In genomic region chr7:110626186-110627098, GRCm38 (mm10) we compare ENCODE assay signal across 9 mouse cellular contexts. TPM values are rescaled to one million over a fixed set of nuclear protein-coding genes. Genes with fewer than 3 reads are reported as not detected.
DNase-seq lines count a peak whose midpoint lies in the region; ATAC-seq lines count a peak whose summit lies in the region.
"Had no signal": no experiment of that assay in that cellular context is flagged by ENCODE, and none has a peak within 500 bp of the region (broad histone marks: within the 10 kb centered on the region; RNA-seq: fewer than 3 reads in every experiment).

No protein-coding gene starts in this region.

- H3K4me2 ChIP-seq in lung, embryonic 16.5 days (ENCODE audit: low read depth, low read length), result peak overlapping the region; percentile 99
- H3K4me2 ChIP-seq in limb, embryonic 13.5 days (replicated peaks), result peak overlapping the region; percentile 71
- peak overlapping the region; percentile 48 for H3K4me2 ChIP-seq in stomach, embryonic 14.5 days (replicated peaks; ENCODE audit: low read depth, low read length)

- H3K9ac ChIP-seq in lung, embryonic 16.5 days (ENCODE audit: low read length), result no peak overlapping the region
- H3K9ac ChIP-seq in limb, embryonic 13.5 days, result no peak overlapping the region
- H3K9ac ChIP-seq in stomach, embryonic 14.5 days (replicated peaks; ENCODE audit: low read depth, low read length), result no peak overlapping the region

- no peak overlapping the region for H3K27ac ChIP-seq in lung, embryonic 16.5 days (ENCODE audit: low read length)
- H3K27ac ChIP-seq in hindbrain, embryonic 10.5 days, result no peak overlapping the region
- no peak overlapping the region for H3K27ac ChIP-seq in limb, embryonic 13.5 days
- H3K27ac ChIP-seq in stomach, embryonic 14.5 days (ENCODE audit: low read length), result no peak overlapping the region

- 12% methylated on average over 28 of the region's 28 CpGs for WGBS in lung, embryonic 16.5 days
- WGBS in hindbrain, embryonic 10.5 days, result 4% methylated on average over 28 of the region's 28 CpGs
- 2% methylated on average over 28 of the region's 28 CpGs for WGBS in limb, embryonic 13.5 days
- 6% methylated on average over 28 of the region's 28 CpGs for WGBS in stomach, embryonic 14.5 days

- H3K9me3 ChIP-seq in lung, embryonic 16.5 days (ENCODE audit: control insufficient read depth, low read length), result no peaks in the 10 kb centered on the region
- H3K9me3 ChIP-seq in hindbrain, embryonic 10.5 days, result no peaks in the 10 kb centered on the region
- H3K9me3 ChIP-seq in limb, embryonic 13.5 days, result no peaks in the 10 kb centered on the region
- H3K9me3 ChIP-seq in stomach, embryonic 14.5 days (ENCODE audit: control insufficient read depth, low read depth, low read length), result no peaks in the 10 kb centered on the region

- intact Hi-C loops in left cerebral cortex, postnatal 25 days (cut with DNase I), result no loop called here

- peaks cover 62% of the 10 kb centered on the region for H3K4me1 ChIP-seq in lung, embryonic 16.5 days (replicated peaks; ENCODE audit: control insufficient read depth, insufficient read depth, low read length)
- H3K4me1 ChIP-seq in hindbrain, embryonic 10.5 days (replicated peaks), result peaks cover 56% of the 10 kb centered on the region
- H3K4me1 ChIP-seq in limb, embryonic 13.5 days, result peaks cover 49% of the 10 kb centered on the region
- peaks cover 17% of the 10 kb centered on the region; the same call in 1 of the 2 replicates for H3K4me1 ChIP-seq in stomach, embryonic 14.5 days (ENCODE audit: control insufficient read depth, insufficient read depth, low read length)

- no peak for ATAC-seq in lung, embryonic 16.5 days (ENCODE audit: low read depth)
- ATAC-seq in limb, embryonic 13.5 days (ENCODE audit: low FRiP score, low read depth), result no peak
- no peak for ATAC-seq in stomach, embryonic 14.5 days (ENCODE audit: insufficient number of reproducible peaks, insufficient read depth, low FRiP score, low read depth)

- DNase-seq in lung, postnatal 10 days, result no peak
- DNase-seq in hindbrain, embryonic 10.5 days (ENCODE audit: low spot score), result peak; percentile 42
- DNase-seq in thymus, adult 18-20 months, result no peak
- no peak for DNase-seq in left cerebral cortex, postnatal 25 days (ENCODE audit: low spot score in 2 of 2)
- no peak for DNase-seq in cerebellum, postnatal 10 days

- no peaks in the 10 kb centered on the region for H3K36me3 ChIP-seq in lung, embryonic 16.5 days (ENCODE audit: control insufficient read depth, insufficient read depth, low read length)
- no peaks in the 10 kb centered on the region for H3K36me3 ChIP-seq in hindbrain, embryonic 10.5 days
- no peaks in the 10 kb centered on the region for H3K36me3 ChIP-seq in limb, embryonic 13.5 days
- H3K36me3 ChIP-seq in stomach, embryonic 14.5 days (ENCODE audit: control insufficient read depth, insufficient read depth, low read length), result no peaks in the 10 kb centered on the region

- peak overlapping the region; percentile 62 for H3K4me3 ChIP-seq in lung, embryonic 16.5 days (ENCODE audit: low read length)
- H3K4me3 ChIP-seq in hindbrain, embryonic 10.5 days, result peak overlapping the region; percentile 58
- H3K4me3 ChIP-seq in limb, embryonic 13.5 days, result peak overlapping the region; percentile 28
- H3K4me3 ChIP-seq in stomach, embryonic 14.5 days (ENCODE audit: low read depth, low read length), result no peak overlapping the region; the same call in 1 of the 2 replicates

- peaks cover 19% of the 10 kb centered on the region for H3K27me3 ChIP-seq in lung, embryonic 16.5 days (ENCODE audit: control insufficient read depth, insufficient read depth, low read depth, low read length)
- H3K27me3 ChIP-seq in hindbrain, embryonic 10.5 days (ENCODE audit: insufficient read depth, poor library complexity, severe bottlenecking), result peaks cover 77% of the 10 kb centered on the region
- peaks cover 66% of the 10 kb centered on the region for H3K27me3 ChIP-seq in limb, embryonic 13.5 days
- peaks cover 20% of the 10 kb centered on the region for H3K27me3 ChIP-seq in stomach, embryonic 14.5 days (ENCODE audit: control insufficient read depth, insufficient read depth, low read length)

RNA-seq across cellular contexts. Expression of gene Adm, which starts 1.0 kb away (rescaled TPM):
- polyA plus RNA-seq in lung, embryonic 16.5 days (2015; fragmentation: Nextera tagmentation; extraction: Ambion mirVana), result 6.4 and 8.2 TPM in 2 replicates
- 5.9 and 6.8 TPM in 2 replicates for polyA plus RNA-seq in hindbrain, embryonic 10.5 days (2016; fragmentation: Nextera tagmentation; extraction: Ambion mirVana)
- 2.9 and 3.1 TPM in 2 replicates for polyA plus RNA-seq in limb, embryonic 13.5 days (2015; fragmentation: Nextera tagmentation; extraction: Ambion mirVana)
- 3.4 and 4.0 TPM in 2 replicates for polyA plus RNA-seq in stomach, embryonic 14.5 days (2014; fragmentation: Nextera tagmentation; extraction: Ambion mirVana)
- 1 to 10 TPM; 2.0 to 2.3 TPM for total RNA-seq in left cerebral cortex, postnatal 25 days (2021)
- total RNA-seq: hematopoietic stem cell, adult 5-6 weeks had no signal

RNA-seq across cellular contexts. Expression of gene Sbf2, which starts 11.7 kb away (rescaled TPM):
- polyA plus RNA-seq in lung, embryonic 16.5 days (2015; fragmentation: Nextera tagmentation; extraction: Ambion mirVana), result 37.0 and 37.9 TPM in 2 replicates
- polyA plus RNA-seq in hindbrain, embryonic 10.5 days (2016; fragmentation: Nextera tagmentation; extraction: Ambion mirVana), result 31.4 and 34.8 TPM in 2 replicates
- 28.7 and 30.9 TPM in 2 replicates for polyA plus RNA-seq in limb, embryonic 13.5 days (2015; fragmentation: Nextera tagmentation; extraction: Ambion mirVana)
- 46.1 and 48.8 TPM in 2 replicates for polyA plus RNA-seq in stomach, embryonic 14.5 days (2014; fragmentation: Nextera tagmentation; extraction: Ambion mirVana)
- 10 to 100 TPM; 58.3 to 70.2 TPM for total RNA-seq in left cerebral cortex, postnatal 25 days (2021)

Comparison
In these comparisons a context has a peak if more than half of its experiments do, and no peak if none do; other contexts are left out.
1. H3K4me2 ChIP-seq: peak in every context shown above with its lines; median percentile 99 in lung, embryonic 16.5 days; 71 in limb, embryonic 13.5 days; 48 in stomach, embryonic 14.5 days.